Mouse (Mus musculus) retina, adult 2 months (tissue): Measurements from ENCODE around the gene Pik3cb.

Experiments used
- DNase-seq: peaks from one replicate; pipeline ENCODE4 v3.0.0-alpha.2; 2012; ENCODE audit warnings: low read depth, low spot score

The Pik3cb gene

DNA sequence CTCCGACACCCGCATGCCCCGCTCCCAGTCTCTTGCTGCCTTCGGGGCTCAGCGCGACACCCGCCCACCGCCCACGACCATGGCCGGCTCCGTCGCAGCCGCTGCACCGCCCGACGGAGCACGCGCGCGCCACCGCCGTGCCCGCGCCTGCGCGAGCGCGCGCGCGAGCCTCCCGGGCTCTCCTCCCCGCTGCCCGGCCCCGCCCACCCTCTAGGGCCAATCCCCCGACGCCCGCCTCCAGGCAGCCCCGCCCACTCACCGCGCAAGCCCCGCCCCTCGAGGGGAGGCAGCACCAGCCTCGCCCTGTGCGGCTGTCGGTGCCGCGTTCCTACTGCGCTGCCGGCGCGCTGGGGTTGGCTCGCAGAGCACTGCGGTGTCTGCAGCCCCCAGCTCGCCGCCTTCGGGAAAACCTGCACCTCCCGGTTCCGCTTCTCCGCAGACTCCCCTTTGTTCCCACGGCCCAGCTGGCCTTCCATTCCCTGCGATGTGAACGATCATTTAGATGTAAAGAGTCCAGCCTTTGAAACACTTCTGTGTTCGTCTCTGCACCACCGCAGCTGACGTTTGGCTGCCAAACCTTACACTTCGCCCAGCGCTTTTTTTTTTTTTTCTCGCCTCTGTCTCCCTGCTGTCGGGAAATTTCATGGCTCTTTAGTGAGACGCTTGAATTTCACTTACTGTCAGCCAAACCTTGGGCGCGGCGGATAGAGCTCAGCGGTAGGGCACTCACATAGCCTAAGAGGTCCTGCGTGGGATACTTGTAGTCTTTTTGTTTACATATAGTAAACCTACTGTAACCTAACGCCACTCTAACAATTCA, at the start of gene Pik3cb:
Gene Pik3cb (minus strand): TSS at position 559 of the 820 bp plus-strand sequence.
- peak; percentile 86 for DNase-seq

- DNase-seq: no peak
These were observed 42.7 kb upstream of the Pik3cb start for GRCm38 (mm10) chr9:99183043-99183670.

DNA sequence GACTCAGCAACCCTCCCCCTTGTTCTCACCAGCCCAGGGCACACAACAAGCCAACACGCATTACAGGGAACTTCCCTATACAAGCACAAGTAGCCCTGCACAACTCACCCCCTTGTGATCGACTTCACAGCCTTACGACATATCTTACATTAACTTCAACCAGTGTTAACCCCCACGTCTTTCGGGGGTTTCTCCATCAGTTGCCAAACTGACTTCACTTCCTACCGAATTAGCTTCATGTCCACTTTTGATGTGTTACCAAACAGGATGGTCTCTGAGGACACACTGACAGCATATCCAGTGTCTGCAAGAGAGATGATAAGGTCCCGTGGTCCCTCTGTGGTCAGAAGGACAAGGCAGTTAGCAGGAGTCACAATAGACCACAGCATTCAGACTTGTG, 41.7 kb upstream of the Pik3cb start:
- no peak for DNase-seq

DNA sequence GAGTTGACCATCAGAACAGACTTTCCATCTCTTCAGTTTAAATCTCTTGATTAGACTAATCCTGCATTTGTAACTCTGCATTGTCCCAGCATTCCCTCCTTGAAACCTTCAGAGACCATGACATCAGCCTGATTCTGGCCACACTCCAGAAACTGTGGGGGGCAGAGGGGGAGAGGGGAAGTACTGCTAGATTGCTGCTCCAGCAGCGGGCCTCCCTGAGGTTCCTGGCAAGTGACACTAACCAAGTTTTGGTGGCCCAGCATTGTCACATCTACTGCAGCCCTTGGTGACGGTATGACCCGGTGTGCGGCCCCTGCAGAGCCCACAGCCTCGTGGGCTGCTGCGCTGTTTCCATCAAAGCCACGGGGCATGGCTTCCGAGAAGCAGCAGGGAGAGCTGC, 39.9 kb upstream of the Pik3cb start:
- no peak for DNase-seq

GRCm38 (mm10) chr9:99178736-99179135, 38.3 kb upstream of the Pik3cb start:
- DNase-seq: no peak

- DNase-seq: no peak
These were observed 35.4 kb upstream of the Pik3cb start for GRCm38 (mm10) chr9:99175774-99176173.

DNA sequence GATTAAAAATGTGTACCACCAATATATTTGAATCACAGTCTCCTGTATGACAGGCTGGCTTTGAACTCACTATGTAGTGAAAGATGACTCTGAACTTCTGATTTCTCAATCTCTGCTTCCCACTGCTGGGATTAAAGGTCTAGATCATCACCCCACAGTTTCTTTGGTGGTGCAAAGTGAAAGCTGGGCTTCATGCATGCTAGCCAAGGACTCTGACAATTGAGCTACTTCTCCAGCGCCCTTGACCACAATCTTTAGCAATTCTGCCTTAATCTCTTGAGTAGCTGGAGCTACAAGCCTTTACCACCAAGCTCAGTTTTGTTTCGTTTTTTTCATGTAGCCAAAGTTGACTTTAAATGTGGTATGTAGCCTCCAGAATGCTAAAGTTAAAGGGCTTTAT, 32.4 kb upstream of the Pik3cb start:
- no peak for DNase-seq

GRCm38 (mm10) chr9:99171186-99171585, 30.8 kb upstream of the Pik3cb start:
- DNase-seq: no peak

DNA sequence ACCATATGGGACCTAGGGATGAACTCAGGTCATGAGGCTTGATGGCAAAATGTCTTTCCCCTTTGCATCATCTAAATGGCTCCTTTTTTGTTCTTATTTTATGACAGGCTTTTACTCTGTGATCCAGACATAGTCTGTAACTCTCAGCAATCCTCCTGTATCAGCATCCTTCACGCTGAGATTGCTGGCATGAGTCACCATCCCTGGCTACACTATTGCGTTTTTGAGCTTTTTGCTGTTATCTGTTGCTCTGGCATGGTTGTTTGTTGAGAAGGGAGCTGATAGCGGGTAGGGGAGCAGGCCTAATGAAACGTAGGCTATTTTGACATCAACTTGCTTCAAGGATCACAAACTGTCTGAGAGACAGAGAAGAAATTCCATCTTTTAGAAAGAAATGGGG, 28.6 kb upstream of the Pik3cb start:
- no peak for DNase-seq

GRCm38 (mm10) chr9:99166946-99167345, 26.5 kb upstream of the Pik3cb start:
- no peak for DNase-seq

DNA sequence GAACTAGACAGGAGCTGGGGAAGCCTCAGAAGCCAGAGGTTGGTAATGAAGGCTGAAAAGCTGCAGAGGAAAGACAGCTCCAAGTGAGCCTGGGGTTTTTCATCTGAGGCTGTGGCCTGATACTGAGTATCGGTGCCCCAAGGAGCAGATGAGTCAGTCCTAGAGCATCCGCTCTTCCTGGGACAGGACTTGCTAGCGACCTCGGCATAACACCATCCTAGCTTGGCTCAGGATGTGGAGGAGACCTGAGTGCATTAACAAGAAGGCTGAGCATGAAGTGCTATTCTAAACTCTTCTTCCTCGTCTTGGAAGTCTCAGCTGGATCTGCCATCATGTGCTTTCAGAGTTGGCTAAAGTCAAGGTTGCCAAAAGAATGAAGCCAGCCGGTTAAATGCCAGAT, 25.5 kb upstream of the Pik3cb start:
- DNase-seq: no peak

DNA sequence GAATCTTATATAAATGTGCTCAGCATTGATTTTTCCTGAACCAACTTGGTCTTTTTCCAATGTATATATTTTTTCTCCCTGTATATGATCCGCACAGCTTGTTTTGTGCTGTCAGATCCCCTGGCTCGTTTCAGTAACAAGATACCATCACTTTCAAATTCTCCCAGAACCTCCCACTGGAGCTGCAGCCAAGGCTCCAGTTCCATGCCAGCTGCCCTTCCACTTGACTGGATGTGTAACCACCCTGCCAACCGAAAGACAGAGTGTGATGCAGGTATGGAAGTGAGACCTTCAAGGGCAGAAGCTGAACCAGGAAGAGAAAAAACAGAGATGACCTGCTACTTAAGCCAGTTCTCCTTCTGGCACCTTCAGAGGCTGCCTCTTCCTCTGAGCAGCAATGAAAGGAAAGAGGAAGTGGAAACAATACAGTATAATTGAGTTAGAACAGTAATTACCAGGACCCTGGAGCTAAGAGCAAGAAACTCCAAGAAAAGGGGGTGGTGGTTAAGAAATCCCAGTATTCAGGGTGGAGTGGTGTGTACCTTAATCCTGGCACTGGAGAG, 24.3 kb upstream of the Pik3cb start:
- no peak for DNase-seq

DNA sequence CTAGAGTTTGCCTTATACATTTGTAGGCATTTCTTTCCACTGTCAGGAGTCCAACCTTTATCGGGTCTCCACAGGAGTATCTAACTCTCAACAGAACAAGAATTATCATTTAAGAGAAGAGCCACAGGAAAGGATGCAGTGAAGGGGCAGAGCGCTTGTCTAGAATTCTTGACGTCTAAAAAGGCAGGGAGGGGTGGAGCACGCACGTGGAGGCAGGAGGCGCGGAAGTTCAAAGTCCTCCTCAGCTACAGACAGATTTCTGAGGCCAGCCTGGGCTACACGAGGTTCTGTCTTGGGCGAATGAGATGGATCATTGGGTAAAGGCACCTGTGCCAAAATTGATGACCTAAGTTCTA, 23.7 kb upstream of the Pik3cb start:
- no peak for DNase-seq

- no peak for DNase-seq
These were observed 23.2 kb upstream of the Pik3cb start for GRCm38 (mm10) chr9:99163420-99164147.

DNA sequence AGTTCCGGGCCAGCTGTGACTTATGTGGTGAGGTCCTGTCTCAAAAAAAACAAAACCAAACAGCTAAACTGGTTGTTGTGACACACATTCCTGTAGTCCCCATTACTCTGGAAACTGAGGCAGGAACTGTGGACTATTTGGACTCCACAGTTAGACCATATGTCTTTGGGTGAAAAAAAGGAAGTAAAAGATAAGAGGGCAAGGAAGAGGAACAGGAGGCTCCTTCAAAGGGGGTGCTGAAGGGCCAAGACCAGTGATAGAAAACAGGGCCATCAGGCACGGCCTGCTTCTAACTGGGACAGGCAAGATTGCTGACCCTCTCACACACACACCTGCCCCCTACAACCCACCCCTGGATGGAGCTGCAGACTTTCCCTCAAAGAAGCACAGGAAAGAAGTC, 22.4 kb upstream of the Pik3cb start:
- no peak for DNase-seq

GRCm38 (mm10) chr9:99160780-99161179, 20.4 kb upstream of the Pik3cb start:
- no peak for DNase-seq

DNA sequence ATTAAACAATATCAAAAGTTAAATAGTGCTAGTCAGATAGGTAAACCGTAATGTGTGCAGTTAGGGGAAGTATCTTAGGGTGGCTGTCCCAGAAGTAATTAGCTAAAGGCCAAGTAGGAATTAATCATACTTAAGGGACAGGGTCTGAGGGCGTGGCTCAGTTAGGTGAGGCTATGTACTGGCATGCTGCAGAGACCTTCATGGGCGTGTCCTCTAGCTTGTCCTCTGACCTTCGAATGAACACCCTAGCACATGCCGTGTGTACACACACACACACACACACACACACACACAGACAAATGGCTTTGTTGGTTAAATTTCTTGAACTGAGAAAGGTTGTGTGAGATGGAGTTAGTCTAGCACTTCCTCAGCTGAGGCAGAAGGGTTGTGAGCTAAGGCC, 19.5 kb upstream of the Pik3cb start:
- no peak for DNase-seq

DNA sequence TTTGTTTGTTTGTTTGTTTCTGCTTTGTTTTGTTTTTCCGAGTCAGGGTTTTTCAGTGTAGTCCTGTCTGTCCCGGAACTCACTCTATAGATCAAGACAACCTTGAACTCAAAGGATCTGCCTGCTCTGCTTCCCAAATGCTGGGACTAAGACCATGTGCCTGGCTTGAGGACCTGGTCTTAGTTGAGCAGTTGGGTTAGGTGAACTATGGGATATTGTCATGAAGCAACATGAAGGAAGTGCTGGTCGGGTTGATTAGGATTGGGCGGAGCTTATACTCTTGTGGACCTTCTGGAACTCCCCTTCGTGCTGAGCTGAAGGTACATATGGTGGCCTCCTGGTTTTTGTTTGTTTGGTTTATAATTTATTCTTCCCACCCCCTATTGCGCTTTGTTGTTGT, 18.3 kb upstream of the Pik3cb start:
- no peak for DNase-seq

- DNase-seq: no peak
These were observed 17.8 kb upstream of the Pik3cb start for GRCm38 (mm10) chr9:99158203-99158632.

- no peak for DNase-seq
These were observed 13.2 kb upstream of the Pik3cb start for GRCm38 (mm10) chr9:99153655-99154054.

DNA sequence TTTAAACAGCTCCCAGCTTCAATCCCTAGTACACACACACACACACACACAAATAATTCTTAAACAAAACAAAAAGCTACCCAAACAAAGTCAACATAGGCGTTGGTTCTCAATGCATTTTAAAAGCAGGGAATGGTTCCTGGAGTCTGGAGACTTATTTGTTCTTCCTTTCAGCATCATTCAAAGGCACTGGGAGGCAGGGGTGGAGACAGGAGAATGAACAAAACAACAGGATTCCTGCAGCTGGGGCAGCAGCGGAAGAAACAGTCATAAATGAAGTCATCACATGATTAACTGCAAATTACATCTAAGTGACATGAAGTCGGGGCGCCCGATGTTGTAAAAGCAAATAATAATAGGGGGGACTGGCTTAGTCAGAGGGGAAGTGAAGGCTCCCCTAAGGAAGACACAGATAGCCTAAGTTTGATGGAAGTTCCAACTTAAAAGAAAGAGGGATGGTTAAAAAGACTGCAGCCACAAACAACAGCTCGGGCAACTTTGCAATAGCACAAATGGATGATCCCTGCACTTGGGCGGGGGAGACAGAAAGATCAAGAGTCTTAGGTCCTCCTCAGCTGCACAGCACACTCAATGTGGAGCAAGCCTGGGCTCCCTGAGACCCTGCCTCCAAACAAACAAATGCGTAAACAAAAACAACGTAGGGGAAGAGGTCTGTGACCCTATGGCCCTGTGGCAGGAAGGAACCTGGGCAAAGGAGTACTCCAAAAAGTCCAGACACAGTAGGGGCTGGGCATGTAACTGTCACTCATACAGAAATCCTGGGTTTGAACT, 12.5 kb upstream of the Pik3cb start:
- DNase-seq: no peak
